Mouse (Mus musculus) large intestine, adult 2 months (tissue): ENCODE data around the gene Maml2. TPM values are rescaled to one million over a fixed set of nuclear protein-coding genes. Genes with fewer than 3 reads are reported as not detected.

Experiments
- DNase-seq: peaks from one replicate; pipeline ENCODE4 v3.0.0-alpha.2; 2012; ENCODE audit warnings: low read depth, low spot score
- WGBS: fragments of 180-500 bp; shearing (Covaris S2); methylation state at CpG from one replicate; pipeline ENCODE4 v1.1.7; 2018; 5-methylcytosine and 5-hydroxymethylcytosine counted together
- polyA plus RNA-seq: library from polyadenylated mRNA; depleted of rRNA; stranded (reverse); fragments of >200 nt; gene quantifications from 2 replicates; pipeline ENCODE4 v1.2.3, GENCODE M21; 2012

Maml2 gene
- polyA plus RNA-seq, 1 experiment = 1.4 TPM

- 65% methylated on average over 5 of the region's 5 CpGs for WGBS
- DNase-seq = no peak
These were observed 185.7 kb downstream of the Maml2 start for GRCm38 (mm10) chr9:13483199-13484068.

GRCm38 (mm10) chr9:13484267-13485240 lies 186.8 kb downstream of the Maml2 start:
- 48% methylated on average over 12 of the region's 12 CpGs for WGBS
- no peak for DNase-seq

GRCm38 (mm10) chr9:13485914-13486313 lies 188.2 kb downstream of the Maml2 start:
- no peak for DNase-seq
- 79% methylated on average over 1 of the region's 1 CpGs for WGBS

GRCm38 (mm10) chr9:13491107-13491506 lies 193.3 kb downstream of the Maml2 start:
- WGBS = 48% methylated on average over 1 of the region's 1 CpGs
- no peak for DNase-seq

GRCm38 (mm10) chr9:13491854-13492620 lies 194.3 kb downstream of the Maml2 start:
- 57% methylated on average over 9 of the region's 9 CpGs for WGBS
- DNase-seq = no peak

GRCm38 (mm10) chr9:13492807-13493206 lies 195.1 kb downstream of the Maml2 start:
- DNase-seq = no peak
- WGBS = 59% methylated on average over 2 of the region's 2 CpGs

GRCm38 (mm10) chr9:13493746-13494145 lies 196.0 kb downstream of the Maml2 start:
- 86% methylated on average over 2 of the region's 2 CpGs for WGBS
- DNase-seq = no peak

- no peak for DNase-seq
These were observed 197.8 kb downstream of the Maml2 start for GRCm38 (mm10) chr9:13495530-13495929.

GRCm38 (mm10) chr9:13497016-13497415 lies 199.3 kb downstream of the Maml2 start:
- no peak for DNase-seq
- 73% methylated on average over 3 of the region's 3 CpGs for WGBS

- WGBS = 56% methylated on average over 7 of the region's 7 CpGs
- no peak for DNase-seq
These were observed 200.1 kb downstream of the Maml2 start for GRCm38 (mm10) chr9:13497690-13498333.

- WGBS = 65% methylated on average over 5 of the region's 5 CpGs
- no peak for DNase-seq
These were observed 202.3 kb downstream of the Maml2 start for GRCm38 (mm10) chr9:13500045-13500444.

- 74% methylated on average over 4 of the region's 4 CpGs for WGBS
- DNase-seq = no peak
These were observed 207.3 kb downstream of the Maml2 start for GRCm38 (mm10) chr9:13505024-13505423.

- no peak for DNase-seq
- 71% methylated on average over 6 of the region's 6 CpGs for WGBS
These were observed 209.4 kb downstream of the Maml2 start for GRCm38 (mm10) chr9:13506956-13507821.

- DNase-seq = no peak
- WGBS = 87% methylated on average over 9 of the region's 9 CpGs
These were observed 210.0 kb downstream of the Maml2 start for GRCm38 (mm10) chr9:13507822-13508188.

- no peak for DNase-seq
- WGBS = 67% methylated on average over 6 of the region's 6 CpGs
These were observed 212.0 kb downstream of the Maml2 start for GRCm38 (mm10) chr9:13509751-13510150.

GRCm38 (mm10) chr9:13510621-13511369 lies 213.0 kb downstream of the Maml2 start:
- WGBS = 56% methylated on average over 5 of the region's 5 CpGs
- DNase-seq = no peak

GRCm38 (mm10) chr9:13513135-13513534 lies 215.4 kb downstream of the Maml2 start:
- DNase-seq = no peak
- WGBS = 36% methylated on average over 5 of the region's 5 CpGs

GRCm38 (mm10) chr9:13514435-13514834 lies 216.7 kb downstream of the Maml2 start:
- DNase-seq = no peak
